Mouse (Mus musculus): ENCODE measurements around the gene Lrmp.
"Not testable (repeated sequence)": the region's sequence is repeated elsewhere in the genome, so short reads cannot be mapped to it uniquely, and the experiment has no call there.

The Lrmp gene

DNA sequence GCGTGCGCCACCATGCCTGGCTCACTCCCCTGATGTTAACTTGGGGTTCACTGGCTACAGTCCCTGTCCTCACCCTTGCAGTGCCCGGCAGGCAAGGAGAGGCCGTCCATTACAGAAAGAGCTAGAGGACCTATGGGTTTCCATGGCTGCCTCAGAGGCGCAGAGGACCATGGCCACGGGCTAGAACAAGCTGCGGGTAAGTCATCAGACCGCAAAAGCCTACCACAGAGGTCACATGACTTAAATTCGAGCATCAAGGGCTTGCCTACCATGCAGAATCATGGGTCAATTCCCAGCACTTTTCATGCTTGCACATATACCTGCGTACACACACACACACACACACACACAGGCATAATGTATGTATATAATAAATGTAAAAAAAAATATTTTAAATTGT, 10.0 kb upstream of the Lrmp start:
- no peak for DNase-seq

- DNase-seq, result no peak
Observed at GRCm38 (mm10) chr6:145106163-145106842, 9.2 kb upstream of the Lrmp start.

GRCm38 (mm10) chr6:145110786-145111185, 4.7 kb upstream of the Lrmp start:
- no peak for DNase-seq

DNA sequence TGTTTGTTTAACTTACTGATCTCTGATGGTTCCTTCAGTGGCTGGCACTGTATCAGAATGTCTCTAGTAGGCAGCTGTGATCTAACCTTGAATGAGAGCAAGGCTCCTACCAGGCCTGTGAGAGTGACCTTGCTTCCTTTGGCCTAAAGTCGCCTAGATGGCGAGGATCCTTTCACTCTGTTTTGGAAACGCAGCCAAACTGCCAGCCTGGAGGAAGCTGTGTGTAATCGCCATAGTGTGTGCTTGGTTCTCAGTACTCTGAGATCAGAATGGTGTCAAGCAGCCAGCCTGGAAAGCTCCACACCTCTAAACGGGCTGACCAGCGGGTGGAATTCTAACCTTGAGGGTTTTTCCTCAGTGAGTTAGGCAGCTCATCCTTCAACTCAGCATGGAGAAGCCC, 2.6 kb upstream of the Lrmp start:
- no peak for DNase-seq

DNA sequence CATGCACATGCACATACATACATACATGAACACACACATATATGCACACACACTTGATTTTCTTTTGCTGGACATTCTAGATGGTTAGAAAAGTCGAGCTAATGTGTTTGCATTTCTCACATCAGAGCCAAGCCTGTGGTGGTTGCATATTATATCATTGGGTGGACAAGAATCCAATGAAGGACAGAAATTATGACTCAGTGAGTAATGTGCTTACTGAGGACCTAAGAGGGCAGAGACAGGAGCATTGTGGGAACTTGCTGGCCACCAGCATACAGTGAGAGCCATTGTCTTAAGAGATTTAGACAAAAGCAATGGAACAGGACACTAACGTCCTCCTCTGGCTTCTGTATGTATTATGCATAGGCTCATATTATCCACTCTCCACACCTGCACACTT, 892 bp upstream of the Lrmp start:
- no peak for DNase-seq

GRCm38 (mm10) chr6:145116098-145116672, 732 bp downstream of the Lrmp start:
- no peak for DNase-seq

GRCm38 (mm10) chr6:145120086-145120485, 4.6 kb downstream of the Lrmp start:
- no peak for DNase-seq

- DNase-seq, result peak; percentile 16
Observed at GRCm38 (mm10) chr6:145120787-145121589, 5.5 kb downstream of the Lrmp start.

DNA sequence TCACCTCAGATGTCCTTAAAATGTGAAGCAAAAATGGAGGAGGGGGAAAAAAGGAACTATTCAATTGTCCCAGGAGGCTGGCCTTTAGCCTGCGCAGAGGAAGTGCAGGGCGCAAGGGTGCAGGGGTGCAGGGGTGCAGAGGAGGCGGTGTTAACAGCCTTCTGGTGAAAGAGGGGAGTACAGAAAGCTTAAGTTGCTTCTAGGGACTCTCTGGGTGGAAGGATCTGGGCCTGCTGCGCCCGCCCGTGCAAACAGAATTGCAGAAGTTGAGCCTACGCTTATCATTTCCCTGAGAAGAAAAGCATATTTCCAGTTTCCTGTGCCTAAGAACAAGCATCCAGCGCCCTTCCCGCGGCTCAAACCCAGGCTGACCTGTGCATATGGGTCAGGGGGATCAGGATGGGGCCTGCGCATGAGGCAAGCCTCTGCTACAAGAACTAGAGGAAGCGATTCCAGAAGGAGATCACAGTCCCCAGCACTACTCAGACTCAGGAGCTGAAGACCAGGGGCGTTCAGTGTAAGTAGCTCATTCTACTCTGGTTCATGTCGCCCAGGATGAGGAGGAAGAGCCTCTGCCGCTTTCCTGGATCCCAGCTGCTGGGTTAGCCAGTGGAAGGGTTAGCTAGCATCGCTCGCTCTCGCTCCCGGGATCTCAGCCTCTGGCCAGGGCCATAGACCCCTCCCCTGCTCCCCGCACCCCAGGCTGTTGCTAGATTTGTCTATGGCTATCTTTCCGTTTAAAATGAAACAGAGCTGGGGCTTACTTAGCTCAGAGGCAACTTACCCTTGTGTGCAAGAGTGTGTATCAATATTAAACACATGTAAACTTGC, 6.4 kb downstream of the Lrmp start:
- peak; percentile 54 for DNase-seq

GRCm38 (mm10) chr6:145122423-145123059, 7.1 kb downstream of the Lrmp start:
- DNase-seq, result no peak

DNA sequence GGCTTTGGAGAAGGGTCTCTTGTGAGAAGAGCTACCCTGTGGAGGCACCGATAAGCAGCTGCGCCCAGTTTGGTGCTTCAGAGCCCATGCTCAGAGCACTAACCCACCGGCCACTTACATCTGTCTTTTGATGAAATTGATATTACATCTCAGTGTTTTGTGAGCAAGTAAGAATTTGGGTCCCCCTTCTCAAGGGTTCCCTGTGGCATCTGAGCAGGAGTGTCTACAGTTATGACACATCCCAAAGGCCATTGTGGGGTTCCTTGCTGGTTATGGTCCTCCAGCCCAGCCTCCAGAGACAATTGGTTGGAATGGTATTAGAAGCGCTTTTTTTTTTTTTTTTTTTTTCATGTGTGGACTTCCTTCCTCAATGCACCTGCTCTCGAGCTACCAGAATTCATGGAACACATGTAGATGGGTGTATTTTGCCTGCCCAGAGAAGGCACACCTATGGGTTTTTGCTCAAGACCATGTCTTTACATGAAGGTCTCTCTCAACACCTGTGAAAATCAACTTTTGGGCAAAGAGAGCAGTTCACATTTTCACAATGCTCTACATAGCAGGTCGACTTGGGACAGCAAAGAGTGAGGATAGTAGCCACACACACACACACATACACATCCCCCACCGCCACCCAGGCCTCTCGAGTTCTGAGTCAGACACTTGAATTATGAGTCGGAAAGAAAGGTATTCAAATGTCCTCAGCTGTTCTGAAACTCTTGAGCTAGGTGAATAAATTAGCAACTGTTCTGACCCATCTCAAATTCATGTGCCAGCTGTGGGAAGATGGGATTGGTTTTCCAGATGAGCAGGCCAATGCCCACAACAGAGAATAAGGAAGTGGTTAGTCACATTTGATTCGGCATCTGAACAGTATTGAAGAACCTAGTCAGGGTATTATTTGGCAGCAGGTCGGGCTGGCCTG, 7.9 kb downstream of the Lrmp start:
- peak; percentile 26 for DNase-seq

GRCm38 (mm10) chr6:145124621-145125020, 9.2 kb downstream of the Lrmp start:
- no peak for DNase-seq

GRCm38 (mm10) chr6:145125591-145126113, 10.2 kb downstream of the Lrmp start:
- no peak for DNase-seq

DNA sequence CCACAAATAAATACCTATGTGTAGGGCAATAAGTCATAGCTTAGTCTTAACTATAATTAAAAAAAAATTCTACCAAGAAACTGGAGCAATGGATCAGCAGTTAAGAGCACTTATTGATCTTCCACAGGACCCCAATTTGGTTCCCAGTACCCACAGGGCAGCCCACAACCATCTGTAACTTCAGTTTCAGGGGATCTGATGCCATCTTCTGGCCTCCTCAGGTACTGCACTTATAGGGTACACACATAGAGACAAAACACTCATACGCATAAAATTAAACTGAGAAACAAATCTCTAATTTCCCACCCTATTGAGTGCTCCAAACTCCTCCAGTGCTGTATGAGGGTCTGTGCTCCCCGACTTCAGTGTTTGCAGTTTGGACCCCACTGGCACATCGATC, 12.2 kb downstream of the Lrmp start:
- no peak for DNase-seq

- DNase-seq, result peak; percentile 23
Observed at GRCm38 (mm10) chr6:145129563-145129962, 14.1 kb downstream of the Lrmp start.

DNA sequence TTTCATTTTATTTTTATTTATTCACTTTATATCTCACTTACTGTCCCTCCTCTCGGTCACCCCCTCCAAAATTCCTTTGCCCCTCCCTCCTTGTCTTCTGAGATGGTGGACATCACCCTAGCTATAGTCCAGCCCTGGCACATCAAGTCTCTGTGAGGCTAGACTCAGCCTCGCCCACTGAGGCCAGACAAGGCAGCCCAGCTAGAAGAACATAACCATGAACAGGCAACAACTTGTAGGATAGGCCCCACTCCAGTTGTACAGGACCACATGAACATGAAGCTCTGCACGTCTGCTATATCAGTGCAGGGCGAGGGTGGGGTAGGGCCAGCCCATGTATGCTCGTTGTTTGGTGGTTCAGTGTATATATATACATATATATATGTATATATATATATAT, 16.5 kb downstream of the Lrmp start:
- no peak for DNase-seq

- not testable (repeated sequence) for DNase-seq
Observed at GRCm38 (mm10) chr6:145132969-145133368, 17.5 kb downstream of the Lrmp start.

GRCm38 (mm10) chr6:145135295-145135694, 19.8 kb downstream of the Lrmp start:
- DNase-seq, result no peak

DNA sequence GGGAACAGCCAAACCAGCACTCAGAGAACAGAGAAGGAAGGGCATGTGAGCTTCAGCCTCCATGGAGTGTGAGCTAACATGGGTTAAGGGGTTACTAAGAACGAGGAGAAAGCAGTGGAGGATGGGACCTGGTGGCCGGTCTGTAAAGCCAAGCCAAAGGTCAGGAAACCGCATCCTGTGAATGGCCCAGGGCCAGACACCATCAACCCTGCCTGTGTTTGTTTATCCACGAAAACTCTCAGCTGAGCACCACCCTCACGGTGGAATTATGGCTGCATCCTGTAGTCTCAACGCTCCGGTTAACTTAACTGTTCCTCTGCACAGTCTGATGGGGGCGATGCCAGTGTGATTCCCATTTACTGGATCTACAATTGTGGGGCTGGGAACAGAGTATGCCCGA, 20.4 kb downstream of the Lrmp start:
- no peak for DNase-seq

DNA sequence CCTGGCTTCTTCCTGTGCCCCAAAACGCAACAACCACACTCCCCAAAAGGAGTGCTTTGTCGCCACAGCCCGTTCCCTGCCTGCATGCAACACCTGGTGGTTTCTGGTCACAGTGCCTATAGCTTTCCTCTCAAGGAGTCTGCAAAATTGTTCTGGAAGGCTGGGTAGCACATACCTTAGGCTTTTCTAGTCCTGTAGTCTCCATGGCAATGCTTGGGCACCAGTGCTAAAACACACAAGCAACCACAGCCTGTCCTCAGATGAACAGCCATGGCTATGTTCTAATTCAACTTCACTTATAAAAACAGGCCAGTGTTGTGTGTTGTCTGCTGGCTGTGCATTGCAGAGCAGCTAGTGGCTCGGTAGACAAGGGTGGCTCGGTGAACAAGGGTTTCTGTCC, 21.4 kb downstream of the Lrmp start:
- no peak for DNase-seq

DNA sequence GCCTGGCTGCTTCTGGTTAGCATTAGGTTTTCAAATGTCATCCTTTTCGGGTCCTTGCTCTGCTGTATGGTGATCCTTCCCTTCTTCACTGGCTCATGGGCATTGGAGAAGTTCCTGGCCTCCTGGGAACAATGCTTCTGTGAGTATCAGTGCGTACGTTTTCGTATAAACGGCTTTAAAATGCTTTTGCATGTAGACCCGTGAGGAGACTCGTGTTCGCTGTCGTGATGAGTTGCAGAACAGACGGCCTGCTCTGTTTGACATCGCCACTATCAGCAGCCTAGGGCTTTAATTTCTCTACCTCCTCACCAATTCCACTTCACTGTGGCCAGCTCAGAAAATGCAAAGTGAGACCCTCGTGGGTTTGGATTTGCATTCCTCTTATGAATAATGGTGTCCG, 23.8 kb downstream of the Lrmp start:
- DNase-seq, result no peak
